Mouse (Mus musculus): ENCODE measurements around the gene Trim8.

Trim8 gene

DNA sequence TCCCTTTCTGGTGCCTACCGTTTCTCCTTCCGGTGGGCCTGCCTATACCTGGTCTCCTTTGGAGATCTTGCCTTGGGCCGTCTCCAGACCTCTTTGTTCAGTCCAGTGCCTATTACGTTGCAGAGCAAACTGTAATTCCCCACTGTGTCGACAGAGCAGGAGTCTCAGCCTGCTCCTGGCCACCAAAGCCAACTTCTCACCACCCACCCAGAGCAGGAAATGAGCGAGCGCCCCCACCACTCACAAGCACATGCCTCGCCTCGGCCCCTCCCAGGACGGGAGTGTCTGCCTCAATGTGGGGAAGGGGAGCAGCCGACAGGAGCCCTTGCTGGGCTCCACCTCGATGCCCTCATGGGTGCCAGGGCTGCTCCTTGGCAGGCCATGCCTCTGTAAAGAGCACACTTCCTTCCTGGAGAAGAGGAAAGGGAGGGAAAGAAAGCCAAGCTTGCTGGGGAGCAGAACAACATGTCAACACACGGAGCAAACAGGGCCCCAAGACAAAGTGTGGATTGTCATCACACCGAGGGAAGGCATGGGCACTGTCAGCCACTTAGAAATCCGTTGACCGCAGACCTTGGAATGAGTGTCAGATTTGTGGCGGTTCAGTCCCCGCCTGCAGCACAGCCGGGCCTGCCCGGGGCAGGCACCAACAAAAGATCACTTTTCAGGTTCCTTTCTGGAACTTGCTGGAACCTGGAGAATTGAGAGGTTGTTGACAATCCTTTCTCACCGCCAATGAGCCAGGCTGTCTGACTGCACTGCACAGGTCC is 22.0 kb upstream of the Trim8 start:
- DNase-seq (ENCODE audit: low spot score in 2 of 2): no peak

DNA sequence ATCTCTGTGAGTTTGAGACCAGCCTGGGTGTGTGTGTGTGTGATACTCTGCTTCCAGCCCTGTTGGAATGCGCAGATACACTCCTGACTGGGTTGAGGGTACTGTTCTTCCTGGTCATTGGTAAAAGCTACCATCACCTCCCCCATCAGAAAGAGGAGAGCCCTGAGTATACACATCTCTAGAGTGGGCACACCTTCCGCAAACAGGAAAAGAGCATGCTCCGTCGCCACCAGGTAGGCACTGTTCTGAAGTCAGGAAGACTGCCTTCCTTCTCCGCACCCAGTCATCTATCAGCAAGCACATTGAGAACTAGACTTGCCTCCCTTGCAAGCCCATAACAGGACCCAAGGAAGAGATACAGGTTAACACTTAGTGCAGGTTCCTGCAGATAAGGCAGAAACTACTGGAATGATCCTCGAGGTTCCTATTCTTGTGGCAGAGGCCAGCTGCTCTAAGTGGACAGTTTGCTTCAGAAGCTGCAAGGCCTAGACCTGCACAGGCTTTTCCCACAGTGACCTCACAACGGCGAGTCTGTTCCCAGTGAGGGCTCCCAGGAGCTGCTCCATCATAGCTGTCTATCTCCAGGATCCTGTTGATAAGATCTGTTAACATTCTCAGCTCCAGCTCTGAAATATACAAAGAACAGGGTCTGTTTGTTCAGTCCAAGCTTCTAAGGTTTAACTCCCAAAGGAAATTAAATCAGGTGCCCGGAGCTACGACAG is 20.7 kb upstream of the Trim8 start:
- DNase-seq (ENCODE audit: low spot score in 2 of 2): no peak

DNA sequence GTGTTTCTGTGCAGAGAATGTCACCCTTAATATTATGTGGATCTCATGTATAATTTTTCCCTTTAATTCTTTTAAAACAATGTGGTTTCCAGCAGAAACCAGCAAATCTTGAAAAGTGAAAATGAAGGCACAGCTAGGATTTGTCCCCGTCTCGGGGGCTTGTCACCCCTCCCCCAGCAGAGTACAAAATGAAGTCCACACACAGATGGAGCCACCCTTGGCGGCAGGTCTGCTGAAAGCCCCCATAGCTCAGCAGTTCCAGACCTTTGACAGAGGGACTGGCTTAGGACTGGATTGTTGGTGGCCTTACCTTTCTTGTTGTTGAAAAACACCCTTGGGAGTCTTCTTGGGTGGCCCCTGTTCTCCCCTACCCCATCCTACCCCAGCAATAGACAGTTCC is 20.1 kb upstream of the Trim8 start:
- no peak for DNase-seq (ENCODE audit: low spot score in 2 of 2)

DNA sequence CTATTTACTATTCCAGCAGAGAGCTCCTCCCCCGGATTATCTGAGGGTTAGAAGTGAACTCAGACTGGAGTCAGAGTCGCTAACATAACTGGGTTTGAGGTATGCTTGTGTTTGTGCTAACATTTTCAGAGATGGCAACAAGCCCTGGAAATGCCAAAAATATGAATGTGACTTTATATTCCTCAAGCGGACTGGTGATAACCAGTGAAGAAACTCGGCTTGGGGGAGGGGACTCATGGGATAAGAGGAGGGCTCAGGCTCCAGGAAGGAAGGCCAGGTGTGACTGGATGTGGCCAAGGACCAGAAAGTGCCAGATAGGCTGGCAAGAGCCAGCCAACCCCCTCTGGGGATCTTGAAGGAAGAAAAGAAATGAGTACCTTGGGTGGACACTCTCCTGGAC is 19.7 kb upstream of the Trim8 start:
- DNase-seq (ENCODE audit: low spot score in 2 of 2): no peak

DNA sequence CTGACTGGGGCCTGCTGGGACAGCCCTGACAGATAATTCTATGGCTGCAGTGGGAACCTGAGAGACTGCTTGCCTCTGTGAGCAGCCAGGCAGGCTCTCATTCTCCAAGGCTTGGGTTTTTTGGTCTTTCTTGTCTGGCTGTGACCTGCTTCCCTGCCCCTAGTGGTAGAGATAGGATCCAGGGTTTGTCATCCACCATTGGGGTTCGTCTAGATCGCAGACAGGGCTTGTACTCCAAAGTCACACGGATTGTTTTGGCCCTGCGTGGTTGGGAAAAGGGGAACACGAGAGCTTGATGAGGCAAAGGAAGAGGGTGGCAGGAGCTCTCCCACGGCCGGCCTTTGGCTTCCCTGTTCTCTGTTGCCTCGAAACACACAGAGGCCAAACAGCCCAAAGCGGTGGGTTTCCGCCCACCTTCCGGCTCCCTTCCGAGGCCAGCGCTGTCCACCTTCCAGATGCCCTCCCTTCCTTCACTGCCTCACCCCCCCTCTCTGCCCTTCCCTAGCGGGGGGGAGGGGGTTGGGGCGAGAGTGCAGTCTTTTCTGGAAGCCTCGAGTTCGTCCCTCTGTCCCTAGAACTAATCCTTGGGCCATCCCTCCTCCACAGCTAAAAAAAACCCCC is 18.5 kb upstream of the Trim8 start:
- DNase-seq (ENCODE audit: low spot score in 2 of 2): no peak

DNA sequence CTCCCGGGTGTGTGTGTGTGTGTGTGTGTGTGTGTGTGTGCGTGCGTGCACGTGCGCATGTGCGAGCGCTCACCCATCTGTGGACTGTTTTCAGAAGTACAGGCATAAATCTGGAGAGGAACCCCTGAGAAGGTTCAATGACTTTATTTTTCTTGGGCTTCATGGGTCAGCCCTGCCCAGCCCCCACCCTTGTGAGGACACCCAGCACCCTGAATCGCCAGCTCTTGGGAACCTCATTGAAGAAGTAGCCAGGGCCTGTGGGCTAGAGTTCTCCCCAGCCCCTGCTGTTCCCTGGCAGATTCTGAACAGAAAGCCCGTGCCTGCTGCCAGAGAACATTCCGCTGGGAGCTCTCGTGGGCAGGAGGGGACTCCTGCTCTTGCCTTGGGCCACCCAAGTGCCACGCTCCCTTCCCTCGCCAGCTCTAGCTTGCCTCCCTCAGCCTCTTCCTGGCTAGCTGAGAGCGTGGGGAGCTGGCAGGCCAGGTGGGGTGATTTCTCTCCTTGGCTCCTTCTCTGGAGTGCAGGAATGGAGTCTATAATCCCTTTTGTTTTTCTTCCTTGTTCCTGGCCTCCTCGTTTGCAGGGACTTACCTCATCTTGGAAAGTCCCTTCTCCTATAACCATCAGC is 17.7 kb upstream of the Trim8 start:
- DNase-seq (ENCODE audit: low spot score in 2 of 2): peak in 1 of 2 experiments; percentile 54

DNA sequence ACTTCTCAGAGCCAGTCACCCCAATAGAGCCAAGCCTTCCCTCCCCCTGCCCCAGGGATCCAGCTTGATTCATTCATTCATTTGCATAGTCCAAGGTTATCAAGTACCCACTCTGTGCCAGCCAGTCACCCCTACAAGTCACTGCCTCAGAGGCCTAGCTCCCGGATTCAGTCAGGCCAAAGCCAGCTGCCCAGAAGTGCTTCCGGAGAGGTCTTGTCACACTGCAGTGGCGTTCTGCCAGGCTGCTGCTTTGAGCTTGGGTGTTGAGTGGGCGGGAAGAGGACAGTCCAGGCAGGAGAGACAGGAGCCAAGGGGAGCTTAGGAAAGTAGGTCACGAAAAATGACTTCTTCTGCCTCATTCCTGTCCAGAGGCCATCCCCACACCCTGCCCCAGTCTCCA is 17.0 kb upstream of the Trim8 start:
- DNase-seq (ENCODE audit: low spot score in 2 of 2): no peak

DNA sequence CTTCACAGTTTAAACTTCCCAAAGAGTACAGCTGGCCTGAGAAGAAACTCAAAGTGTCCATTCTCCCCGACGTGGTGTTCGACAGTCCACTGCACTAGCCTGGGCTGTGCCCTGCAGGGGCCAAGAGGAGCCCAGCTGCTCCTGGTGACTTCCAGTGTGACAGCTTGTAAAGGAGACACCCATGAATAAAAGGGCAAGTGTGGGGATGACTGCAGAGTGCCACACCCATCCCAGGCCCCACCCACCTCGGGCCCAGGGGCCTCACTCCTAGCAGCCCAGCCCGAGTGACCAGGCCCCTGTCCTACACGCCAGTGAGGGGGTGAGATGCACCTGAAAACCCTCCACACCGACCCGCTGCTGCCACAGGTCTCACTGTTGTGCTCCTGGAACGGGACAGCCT is 15.7 kb upstream of the Trim8 start:
- no peak for DNase-seq (ENCODE audit: low spot score in 2 of 2)

DNA sequence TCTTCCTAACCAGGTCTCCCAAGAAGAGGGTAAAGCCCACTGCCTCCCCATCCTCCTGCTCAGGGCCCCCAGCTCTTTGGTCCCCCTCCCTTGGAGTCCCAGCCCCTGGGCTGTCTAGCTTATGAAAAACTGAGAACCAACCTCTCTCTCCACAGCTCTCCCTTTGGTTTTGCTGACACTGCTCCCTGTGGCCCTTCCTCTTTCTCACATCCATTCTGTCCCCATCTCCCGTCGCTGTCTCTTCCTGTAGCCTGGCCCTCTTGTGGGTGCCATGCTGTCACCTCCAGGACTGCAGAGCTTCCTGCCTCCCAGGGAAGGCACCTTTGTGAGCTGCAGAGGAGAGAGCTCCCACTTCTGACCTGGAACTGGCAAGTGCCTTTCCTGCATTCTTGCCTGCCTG is 14.8 kb upstream of the Trim8 start:
- DNase-seq (ENCODE audit: low spot score in 2 of 2): no peak

DNA sequence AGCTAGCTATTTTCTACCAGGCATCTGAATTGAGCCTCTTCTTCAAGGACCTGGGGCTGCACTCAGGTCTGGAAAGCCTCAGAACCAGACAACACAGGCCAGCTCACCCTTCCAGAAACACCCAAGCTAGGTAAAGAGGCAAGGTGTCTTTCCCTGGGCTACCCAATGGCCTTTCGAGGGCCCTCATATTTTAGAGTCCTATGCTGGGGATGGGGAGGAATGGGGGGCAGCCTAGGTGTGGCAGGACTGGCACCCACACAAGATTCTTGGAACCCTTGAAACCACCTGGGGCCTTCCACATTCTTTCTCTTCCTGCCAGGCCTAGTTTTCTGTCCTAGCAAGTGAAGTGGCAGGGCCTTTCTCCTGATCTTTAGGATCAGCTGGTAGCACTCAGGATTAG is 12.1 kb upstream of the Trim8 start:
- DNase-seq (ENCODE audit: low spot score in 2 of 2): no peak

DNA sequence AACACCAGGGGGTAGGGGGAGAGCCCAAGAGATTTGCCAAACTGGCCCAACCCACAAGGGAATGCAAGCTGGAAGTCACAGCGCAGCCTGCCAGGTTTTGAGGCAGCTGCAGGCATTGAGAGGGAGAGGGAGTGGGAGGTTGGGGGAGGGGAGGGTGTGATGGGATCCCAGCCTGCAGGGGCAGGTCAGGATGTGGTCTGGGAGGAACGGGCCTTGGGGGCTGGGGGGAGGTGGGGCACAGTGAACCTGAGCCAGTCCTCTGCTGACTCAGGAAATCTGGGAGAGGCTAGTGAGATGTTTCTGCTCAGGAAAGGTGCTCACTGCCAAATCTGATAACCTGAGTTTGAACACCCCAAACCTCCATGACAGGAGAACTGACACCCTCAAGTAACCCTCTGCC is 10.9 kb upstream of the Trim8 start:
- no peak for DNase-seq (ENCODE audit: low spot score in 2 of 2)

DNA sequence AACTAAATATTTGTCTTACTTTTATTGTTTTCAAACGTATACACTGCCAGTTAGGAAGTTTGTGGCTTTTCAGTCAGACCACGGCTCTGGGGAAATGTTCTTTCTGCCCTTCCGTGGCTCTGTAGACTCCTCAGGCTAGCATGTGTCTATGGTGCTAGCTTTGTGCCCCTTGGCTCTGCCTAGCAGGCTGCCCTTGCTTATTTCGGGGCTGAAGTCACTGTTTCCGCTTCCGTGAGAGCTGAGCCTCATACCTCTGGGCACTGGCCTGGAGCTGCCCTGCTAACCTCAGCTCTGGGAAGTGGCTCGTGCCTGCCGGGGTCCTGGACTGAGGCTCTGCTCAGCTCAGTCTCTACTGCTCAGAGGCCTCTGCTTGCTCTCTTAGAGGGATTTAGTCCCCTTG is 6.4 kb upstream of the Trim8 start:
- no peak for DNase-seq (ENCODE audit: low spot score in 2 of 2)

DNA sequence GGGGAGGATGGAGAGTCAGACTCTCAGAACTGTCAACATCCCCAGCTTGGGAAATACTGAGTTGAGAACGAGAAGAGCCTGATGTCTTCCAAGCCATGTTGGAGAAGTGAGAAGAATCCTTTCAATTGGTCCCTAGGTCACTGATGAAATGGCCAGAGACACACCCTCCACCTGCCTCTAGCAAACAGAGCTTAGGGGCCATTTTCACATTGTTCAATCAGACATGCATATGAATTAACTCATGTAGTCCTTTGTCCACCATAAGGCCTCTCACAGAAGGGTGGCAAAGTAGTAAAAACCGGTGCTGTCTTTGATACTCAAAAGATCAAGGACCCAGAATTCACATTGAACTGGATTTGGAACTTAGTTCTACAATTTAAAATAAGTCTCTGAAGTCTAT is 4.3 kb upstream of the Trim8 start:
- no peak for DNase-seq (ENCODE audit: low spot score in 2 of 2)

DNA sequence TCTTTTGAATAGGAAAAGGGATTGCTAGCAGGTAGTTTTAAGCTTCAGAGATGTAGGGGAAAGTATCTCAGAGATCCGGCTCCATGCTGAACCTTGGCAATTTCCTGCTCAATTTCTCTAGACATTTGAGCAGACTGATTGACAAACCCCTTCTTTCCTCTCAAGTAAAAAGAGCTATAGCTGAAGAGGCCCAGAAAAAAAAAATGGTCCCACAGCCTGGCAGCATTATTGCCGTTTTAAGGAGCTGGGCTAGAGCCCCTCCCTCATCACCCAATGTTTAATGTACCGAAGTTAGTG is 2.0 kb upstream of the Trim8 start:
- DNase-seq (ENCODE audit: low spot score in 2 of 2): no peak

DNA sequence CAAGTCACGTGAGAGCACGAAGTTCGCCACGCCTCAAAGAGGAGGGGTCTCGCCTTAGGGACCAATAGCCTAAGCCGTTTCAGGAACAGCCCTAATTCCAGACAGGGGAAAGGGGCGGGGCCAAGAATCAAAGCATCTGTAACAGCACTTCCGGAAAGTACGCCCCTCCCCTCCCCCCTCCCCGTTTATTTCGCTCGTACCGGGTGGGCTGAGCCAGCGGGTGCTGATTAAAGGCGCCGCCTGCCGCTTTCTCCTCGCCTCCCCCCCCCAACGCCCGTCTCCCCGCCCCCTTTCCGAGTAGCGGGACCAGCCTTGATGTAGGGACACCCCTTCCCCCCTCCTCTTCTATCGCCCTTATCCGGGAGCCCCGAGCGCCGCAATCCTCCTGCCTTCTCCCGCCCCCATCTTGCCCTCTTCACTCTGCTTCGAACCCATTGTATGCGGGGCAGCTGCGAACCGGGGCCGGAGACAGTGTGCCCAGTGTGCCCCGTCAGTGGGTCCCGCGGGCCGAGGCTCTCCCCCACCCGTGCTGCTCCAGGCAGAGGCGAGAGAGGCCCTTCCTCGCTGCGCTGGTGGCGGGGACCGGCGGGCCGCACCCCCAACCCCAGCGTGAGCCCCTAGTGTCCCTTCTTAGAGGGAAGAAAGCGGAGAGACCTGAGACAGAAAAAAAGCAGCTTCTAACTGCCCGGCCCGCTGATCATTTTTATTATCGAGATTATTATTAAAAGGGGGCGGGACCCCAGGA is 1.5 kb upstream of the Trim8 start:
- DNase-seq (ENCODE audit: low spot score in 2 of 2): peak; percentile 66 to 94

DNA sequence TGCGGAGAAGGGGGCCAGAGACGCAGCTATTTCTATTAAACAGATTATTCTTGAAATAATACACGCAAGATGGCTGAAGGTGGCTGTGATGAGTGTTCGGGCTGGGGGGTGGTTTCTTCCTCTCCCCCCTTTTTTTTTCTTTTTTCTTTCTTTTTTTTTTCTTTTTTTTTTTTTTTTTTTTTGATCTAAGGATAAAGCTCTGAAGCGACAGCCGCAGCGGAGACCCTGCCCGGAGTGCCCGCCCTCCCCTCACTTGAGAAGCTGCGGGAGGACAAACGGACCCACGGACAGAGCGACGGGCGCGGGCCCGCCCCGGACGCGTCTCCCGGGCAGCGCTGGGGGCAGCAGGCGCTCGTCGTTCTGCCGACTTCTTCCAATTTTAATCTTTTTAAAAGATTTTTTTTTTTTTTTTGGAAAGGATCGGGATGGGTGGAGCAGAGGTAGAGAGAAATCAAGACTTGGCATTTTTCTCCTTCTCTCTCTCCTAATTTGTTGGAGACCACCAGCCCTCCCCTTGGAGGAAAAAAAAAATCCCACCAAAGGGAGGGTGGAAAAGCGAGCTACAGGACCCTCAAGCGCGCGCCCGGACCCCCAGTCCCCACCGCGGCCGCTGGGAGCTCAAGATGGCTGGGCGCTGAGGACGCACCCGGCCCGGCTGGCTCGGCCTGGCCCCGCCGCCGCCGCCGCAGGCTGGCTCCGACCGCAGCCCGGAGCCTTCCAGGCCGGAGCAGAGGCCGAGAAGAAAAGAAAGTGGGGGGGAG is 741 bp upstream of the Trim8 start:
- DNase-seq (ENCODE audit: low spot score in 2 of 2): peak in 1 of 2 experiments; percentile 67

DNA sequence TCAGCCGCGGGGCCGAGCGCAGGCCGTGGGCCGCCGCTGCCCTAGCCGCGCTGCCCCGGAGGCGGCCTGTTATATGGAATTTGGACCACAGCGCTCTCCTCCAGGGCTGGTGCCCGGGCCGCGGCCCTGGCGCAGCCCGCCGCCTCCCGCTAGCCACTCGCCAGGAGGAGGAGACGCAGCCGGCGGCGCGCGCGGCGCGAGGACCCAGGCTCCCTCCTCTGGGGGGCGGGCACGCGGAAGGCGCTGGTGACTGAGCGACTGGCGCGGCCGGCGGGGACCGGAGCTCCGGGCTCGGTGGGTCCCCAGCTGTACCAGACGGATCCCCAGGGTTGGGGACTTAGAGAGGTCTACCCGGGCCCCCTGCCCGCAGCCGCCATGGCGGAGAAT is 560 bp downstream of the Trim8 start:
- peak in 1 of 2 experiments; percentile 65 for DNase-seq (ENCODE audit: low spot score in 2 of 2)

DNA sequence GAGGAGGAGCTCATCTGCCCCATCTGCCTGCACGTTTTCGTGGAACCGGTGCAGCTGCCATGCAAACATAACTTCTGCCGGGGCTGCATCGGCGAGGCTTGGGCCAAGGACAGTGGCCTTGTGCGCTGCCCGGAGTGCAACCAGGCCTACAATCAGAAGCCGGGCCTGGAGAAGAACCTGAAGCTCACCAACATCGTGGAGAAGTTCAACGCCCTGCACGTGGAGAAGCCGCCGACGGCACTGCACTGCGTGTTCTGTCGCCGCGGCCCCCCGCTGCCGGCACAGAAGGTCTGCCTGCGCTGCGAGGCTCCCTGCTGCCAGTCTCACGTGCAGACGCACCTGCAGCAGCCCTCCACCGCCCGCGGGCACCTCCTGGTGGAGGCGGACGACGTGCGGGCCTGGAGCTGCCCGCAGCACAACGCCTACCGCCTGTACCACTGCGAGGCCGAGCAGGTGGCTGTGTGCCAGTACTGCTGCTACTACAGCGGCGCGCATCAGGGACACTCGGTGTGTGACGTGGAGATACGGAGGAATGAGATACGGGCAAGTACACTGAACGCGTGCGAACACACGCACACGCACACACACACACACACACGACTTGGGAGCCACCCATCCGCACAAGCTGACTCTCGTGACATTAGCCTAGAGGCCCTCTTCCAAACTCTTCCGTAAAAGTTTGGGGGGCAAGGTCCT is 1.1 kb downstream of the Trim8 start:
- DNase-seq (ENCODE audit: low spot score in 2 of 2): peak in 1 of 2 experiments; percentile 76

DNA sequence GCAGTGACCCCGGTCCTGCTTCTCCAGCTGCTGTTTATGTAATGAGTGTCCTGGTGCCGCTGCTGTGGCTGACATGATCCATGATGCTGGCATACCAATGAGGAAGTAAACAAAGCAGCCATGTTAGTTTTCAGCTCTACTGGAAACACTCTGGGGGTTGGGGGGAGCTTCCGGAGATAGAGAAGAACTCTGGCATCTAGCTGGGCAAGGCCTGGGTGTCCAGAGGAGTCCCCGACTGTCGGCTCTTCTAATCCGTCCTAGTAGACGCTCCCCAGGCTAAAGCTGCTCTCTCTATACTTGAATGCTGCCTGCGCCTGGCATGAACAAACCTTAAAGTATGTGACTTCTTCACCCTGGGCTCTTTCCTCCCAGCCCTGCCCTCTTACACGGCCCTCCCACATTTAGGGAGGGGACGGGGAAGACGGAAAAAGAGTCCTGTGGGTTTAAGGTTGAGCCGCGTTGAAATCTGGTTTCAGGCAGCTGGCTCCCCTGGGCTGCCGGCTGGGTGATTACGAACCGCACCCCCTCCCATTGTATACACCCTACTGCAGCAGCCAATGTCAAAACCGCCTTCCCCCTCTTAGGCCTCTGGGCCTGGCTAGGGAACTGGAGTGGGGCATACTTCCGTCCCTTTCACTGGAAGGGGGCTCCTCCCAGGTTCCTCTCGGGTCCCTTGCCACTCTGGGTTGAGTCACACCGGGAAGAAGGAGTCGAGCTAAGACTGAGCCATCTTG is 2.0 kb downstream of the Trim8 start:
- DNase-seq (ENCODE audit: low spot score in 2 of 2): no peak

DNA sequence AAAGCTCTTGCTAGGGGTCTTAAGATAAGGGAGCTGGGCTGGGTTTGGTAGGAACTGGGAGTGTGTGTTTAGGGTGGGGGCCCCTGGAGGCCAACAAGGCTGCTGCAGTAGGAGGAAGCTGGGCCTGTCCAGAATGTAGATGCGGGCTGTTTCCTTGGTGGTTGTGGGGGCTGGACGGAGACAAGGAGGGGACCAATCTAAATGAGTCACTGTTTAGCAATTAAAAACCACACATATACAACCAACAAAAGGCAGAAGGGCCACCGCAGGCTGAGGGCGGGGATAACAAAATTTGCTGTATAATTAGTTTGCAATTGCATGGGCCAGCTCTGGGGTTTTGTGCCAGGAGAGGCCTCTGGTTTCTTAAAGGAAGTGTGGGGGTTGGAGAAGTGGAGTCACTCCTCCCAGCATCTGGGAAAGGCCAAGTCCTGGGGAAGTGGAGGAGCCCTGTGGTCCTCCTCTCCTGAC is 2.6 kb downstream of the Trim8 start:
- no peak for DNase-seq (ENCODE audit: low spot score in 2 of 2)

Measured in cerebellum, postnatal 4 days (tissue).